Mouse (Mus musculus): ENCODE measurements around the gene 2010111I01Rik.
A peak's percentile ranks its signal among the peaks of the same experiment; 100 is the strongest.

GRCm38 (mm10) chr13:63239877-63240671 is 275.4 kb downstream of the 2010111I01Rik start:
- peak; percentile 87 for TF ChIP-seq POLR2A (IDR thresholded peaks at IDR 0.05; ENCODE audit: low read depth, low read length)
- TF ChIP-seq CTCF (conservative IDR thresholded peaks at IDR 0.05; ENCODE audit: insufficient read depth, insufficient read length, low read depth, low read length): no peak

Data from kidney, adult 2 months (tissue).